Mouse (Mus musculus) liver, adult 2 months (tissue): Measurements from ENCODE around the gene Ngly1. TPM values are rescaled to one million over a fixed set of nuclear protein-coding genes. Genes with fewer than 3 reads are reported as not detected.
"Not testable (repeated sequence)": the region's sequence is repeated elsewhere in the genome, so short reads cannot be mapped to it uniquely, and the experiment has no call there.

Experiments used
- DNase-seq: peaks from one replicate; pipeline ENCODE4 v3.0.0-alpha.2; 2011; ENCODE audit warnings: low read depth, low spot score; ENCODE audit errors: extremely low read depth
- H3K27ac ChIP-seq: fragments of 200-500 bp; replicated peaks from 2 replicates; pipeline ENCODE4 v1.5.1; 2012; ENCODE audit warnings: low read depth, mild to moderate bottlenecking, control low read depth, inconsistent platforms, low read length; ENCODE audit not compliant: insufficient read depth
- H3K27me3 ChIP-seq: fragments of 200-500 bp; 2 replicates; pipeline ENCODE4 v1.6.1; 2012; ENCODE audit warnings: mild to moderate bottlenecking, moderate library complexity, low read length, inconsistent platforms; ENCODE audit not compliant: control insufficient read depth, insufficient read depth
- H3K36me3 ChIP-seq: fragments of 200-500 bp; 2 replicates; pipeline ENCODE4 v1.6.1; 2012; ENCODE audit warnings: low read length, inconsistent platforms; ENCODE audit not compliant: control insufficient read depth, insufficient read depth
- H3K4me1 ChIP-seq: fragments of 200-500 bp; 2 replicates; pipeline ENCODE4 v1.6.1; 2011; ENCODE audit warnings: low read length; ENCODE audit not compliant: control insufficient read depth, insufficient read depth
- H3K4me3 ChIP-seq: fragments of 200-500 bp; 2 replicates; pipeline ENCODE4 v1.5.1; 2011; ENCODE audit warnings: low read depth, mild to moderate bottlenecking, control low read depth, low read length, moderate library complexity; ENCODE audit not compliant: insufficient read depth
- H3K79me2 ChIP-seq: fragments of 200-500 bp; 2 replicates; pipeline ENCODE4 v1.6.1; 2012; ENCODE audit warnings: inconsistent platforms, mild to moderate bottlenecking, low read length, moderate library complexity; ENCODE audit not compliant: control insufficient read depth, insufficient read depth
- H3K9ac ChIP-seq: fragments of 200-500 bp; 2 replicates; pipeline ENCODE4 v1.6.1; 2012; ENCODE audit warnings: low read depth, mild to moderate bottlenecking, control low read depth, inconsistent platforms, low read length
- CTCF ChIP-seq: fragments of 200-500 bp; IDR thresholded peaks from 2 replicates; pipeline ENCODE4 v1.5.1; 2011; ENCODE audit warnings: low read depth, low read length, control low read depth
- POLR2A ChIP-seq: fragments of 200-500 bp; IDR thresholded peaks from 2 replicates; pipeline ENCODE4 v1.6.1; 2011; ENCODE audit warnings: low read length, control low read depth; ENCODE audit not compliant: insufficient read depth; ENCODE audit errors: extremely low read depth
- WGBS: fragments of 180-500 bp; shearing (Covaris S2); methylation state at CpG from one replicate; pipeline ENCODE4 v1.1.7; 2018; 5-methylcytosine and 5-hydroxymethylcytosine counted together
- polyA plus RNA-seq: library from polyadenylated mRNA; depleted of rRNA; stranded (reverse); fragments of >200 nt; gene quantifications from 2 replicates; pipeline ENCODE4 v1.2.3, GENCODE M21; 2012
- total RNA-seq: library from RNA; depleted of rRNA; stranded (reverse); fragments of >200 nt; gene quantifications from 2 replicates; pipeline ENCODE4 v1.2.3, GENCODE M21; 2014

The Ngly1 gene
- total and polyA plus RNA-seq, 2 experiments = 25.4 to 44.5 TPM

DNA sequence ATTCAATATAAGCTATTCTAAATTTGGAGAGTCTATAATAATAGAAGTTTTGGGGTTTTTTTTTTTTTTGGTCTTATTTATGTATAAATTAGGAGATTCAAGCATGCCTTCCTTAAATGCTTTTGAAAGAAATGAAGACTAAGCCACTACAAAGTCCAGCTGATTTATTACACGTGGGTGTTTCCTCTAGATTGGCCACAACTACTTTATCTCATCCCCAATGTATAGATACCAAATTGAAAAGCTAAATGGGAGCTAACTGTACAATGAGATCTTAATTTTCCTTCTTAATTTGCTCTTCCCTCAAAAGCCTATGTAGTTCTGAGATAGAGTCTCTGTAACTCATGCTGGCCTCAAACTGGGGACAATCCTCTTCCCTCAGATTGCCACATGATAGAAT, 63.5 kb downstream of the Ngly1 start:
- no peak for DNase-seq
- H3K79me2 ChIP-seq = no peaks in the 10 kb centered on the region
- no peak overlapping the region for H3K9ac ChIP-seq
- H3K27me3 ChIP-seq = no peaks in the 10 kb centered on the region
- H3K36me3 ChIP-seq = peaks cover 22% of the 10 kb centered on the region
- no peak for TF ChIP-seq POLR2A
- TF ChIP-seq CTCF = no peak
- no peak overlapping the region for H3K27ac ChIP-seq
- H3K4me3 ChIP-seq = no peak overlapping the region
- no peaks in the 10 kb centered on the region for H3K4me1 ChIP-seq
- 92% methylated on average over 1 of the region's 1 CpGs for WGBS

- not testable (repeated sequence) for H3K27me3 ChIP-seq, H3K4me1 ChIP-seq, H3K79me2 ChIP-seq, H3K9ac ChIP-seq, H3K27ac ChIP-seq, H3K4me3 ChIP-seq, DNase-seq
- 97% methylated on average over 2 of the region's 2 CpGs for WGBS
- H3K36me3 ChIP-seq = peaks cover 22% of the 10 kb centered on the region
Measured at GRCm38 (mm10) chr14:16313073-16313472, 64.0 kb downstream of the Ngly1 start.

DNA sequence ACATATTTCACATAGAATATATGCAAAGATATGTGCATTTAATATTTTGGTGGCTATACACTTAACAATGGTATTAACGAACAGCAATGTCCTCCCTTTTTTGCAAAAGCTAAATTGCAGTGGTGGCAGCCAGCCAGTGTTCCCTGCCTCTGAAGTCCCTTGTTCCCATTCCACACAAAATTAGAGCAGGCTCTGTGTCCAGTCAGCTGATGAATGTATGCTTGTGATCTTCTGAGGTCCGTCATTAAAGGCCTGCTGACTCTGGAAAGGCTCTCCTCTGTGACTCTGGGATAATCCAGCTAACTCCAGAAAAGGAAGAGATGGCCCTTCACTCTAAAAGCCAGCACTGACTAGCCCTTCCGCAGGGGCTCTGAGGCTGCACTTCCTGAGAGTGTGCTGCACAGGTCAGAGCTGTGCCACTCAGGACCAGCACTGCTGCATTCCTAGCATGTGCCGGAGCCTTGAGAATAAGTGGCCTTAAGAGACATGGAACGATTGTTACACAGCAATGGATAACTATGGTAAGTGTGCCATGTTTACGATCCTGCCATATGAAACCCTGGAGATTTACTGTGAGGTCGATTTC, 64.9 kb downstream of the Ngly1 start:
- H3K4me3 ChIP-seq = no peak overlapping the region
- TF ChIP-seq CTCF (no peak), POLR2A (no peak)
- no peak overlapping the region for H3K27ac ChIP-seq
- H3K27me3 ChIP-seq = no peaks in the 10 kb centered on the region
- 75% methylated on average over 7 of the region's 7 CpGs for WGBS
- H3K4me1 ChIP-seq = no peaks in the 10 kb centered on the region
- H3K79me2 ChIP-seq = no peaks in the 10 kb centered on the region
- no peak for DNase-seq
- H3K36me3 ChIP-seq = peaks cover 22% of the 10 kb centered on the region
- H3K9ac ChIP-seq = no peak overlapping the region

DNA sequence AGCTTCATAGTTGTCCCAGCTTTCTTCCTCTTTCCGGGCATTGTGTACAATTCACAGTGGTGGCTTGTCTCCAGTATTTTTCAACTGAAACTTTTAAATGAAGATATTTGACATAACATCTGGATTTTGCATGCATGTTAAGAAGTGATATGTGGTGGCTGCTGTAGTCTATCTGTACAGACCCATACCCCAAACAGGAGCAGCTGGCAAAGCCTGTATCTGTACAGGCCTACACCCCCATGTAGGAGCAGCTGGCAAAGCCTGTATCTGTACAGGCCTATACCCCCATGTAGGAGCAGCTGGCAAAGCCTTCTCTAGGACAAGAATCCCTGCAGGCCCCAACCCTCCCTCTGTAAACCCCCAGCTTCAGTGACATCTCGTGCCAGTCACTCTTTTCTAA, 65.8 kb downstream of the Ngly1 start:
- no peak overlapping the region for H3K9ac ChIP-seq
- H3K27ac ChIP-seq = no peak overlapping the region
- no peak overlapping the region for H3K4me3 ChIP-seq
- H3K4me1 ChIP-seq = no peaks in the 10 kb centered on the region
- no peaks in the 10 kb centered on the region for H3K27me3 ChIP-seq
- H3K36me3 ChIP-seq = peaks cover 22% of the 10 kb centered on the region
- no peak for TF ChIP-seq CTCF
- WGBS = 78% methylated on average over 2 of the region's 2 CpGs
- no peaks in the 10 kb centered on the region for H3K79me2 ChIP-seq
- DNase-seq = no peak

DNA sequence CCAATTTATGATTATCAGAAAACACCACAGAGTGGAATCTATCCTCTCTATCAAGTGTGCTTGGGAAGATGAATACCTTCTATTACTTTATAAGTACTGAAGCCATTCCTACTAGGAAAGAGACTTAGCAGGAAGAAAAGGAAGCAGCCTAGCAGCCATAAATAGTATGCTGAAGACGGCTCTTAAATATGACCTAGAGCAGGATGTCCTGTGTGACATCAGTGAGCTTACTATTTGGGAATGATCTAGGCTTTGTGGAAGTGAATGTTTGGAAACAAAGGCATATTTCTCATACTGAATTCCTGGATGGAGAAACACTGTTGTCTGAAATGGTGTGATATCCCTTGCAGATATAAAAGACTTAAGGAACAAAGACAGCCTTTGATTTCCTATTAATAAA, 67.6 kb downstream of the Ngly1 start:
- H3K27ac ChIP-seq = no peak overlapping the region
- DNase-seq = no peak
- 87% methylated on average over 1 of the region's 1 CpGs for WGBS
- H3K79me2 ChIP-seq = no peaks in the 10 kb centered on the region
- no peak overlapping the region for H3K9ac ChIP-seq
- no peak for TF ChIP-seq CTCF
- no peak for TF ChIP-seq POLR2A
- no peak overlapping the region for H3K4me3 ChIP-seq
- peaks cover 15% of the 10 kb centered on the region for H3K36me3 ChIP-seq
- no peaks in the 10 kb centered on the region for H3K4me1 ChIP-seq
- H3K27me3 ChIP-seq = no peaks in the 10 kb centered on the region

DNA sequence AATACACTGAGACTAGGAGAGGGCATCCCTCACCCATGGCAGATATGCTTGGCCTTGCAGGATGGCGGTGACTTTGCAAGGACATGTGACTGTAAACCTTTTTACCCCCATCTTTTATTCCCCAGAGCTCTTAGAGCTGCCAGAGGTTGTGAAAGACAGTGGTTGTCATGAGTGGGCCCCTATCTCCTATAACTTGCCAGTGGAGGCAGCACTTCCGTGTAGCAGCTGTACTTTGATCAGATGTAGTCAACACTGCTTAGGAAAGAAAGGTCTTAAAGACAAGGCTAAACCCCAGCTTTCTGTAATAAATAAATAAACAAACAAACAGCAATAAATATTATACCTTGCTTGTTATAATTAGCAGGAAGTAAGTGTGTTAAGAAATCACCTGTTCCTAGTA, 70.7 kb downstream of the Ngly1 start:
- Histone ChIP-seq H3K4me3 (no peak overlapping the region), H3K4me1 (no peaks in the 10 kb centered on the region), H3K9ac (no peak overlapping the region), H3K27ac (no peak overlapping the region), H3K27me3 (no peaks in the 10 kb centered on the region), H3K36me3 (peaks cover 2% of the 10 kb centered on the region), H3K79me2 (no peaks in the 10 kb centered on the region)
- no peak for DNase-seq
- 70% methylated on average over 2 of the region's 2 CpGs for WGBS
- no peak for TF ChIP-seq POLR2A
- TF ChIP-seq CTCF = no peak
